ENCODE assay signal across 12 mouse cellular contexts in the genomic region with DNA sequence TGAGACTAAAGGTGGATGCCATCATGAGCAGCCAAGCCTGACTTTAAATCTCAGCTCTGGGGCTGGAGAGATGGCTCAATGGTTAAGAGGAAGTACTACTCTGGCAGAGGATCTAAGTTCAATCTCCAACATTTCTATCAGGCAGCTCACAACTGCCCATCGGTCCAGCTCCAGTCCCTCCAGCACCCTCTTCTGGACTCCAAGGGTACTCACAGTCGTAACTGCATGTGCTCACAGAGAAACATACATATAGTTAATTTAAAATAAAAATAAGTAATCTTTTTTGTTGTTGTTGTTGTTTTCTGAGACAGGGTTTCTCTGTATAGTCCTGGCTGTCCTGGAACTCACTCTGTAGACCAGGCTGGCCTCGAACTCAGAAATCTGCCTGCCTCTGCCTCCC. TPM values are rescaled to one million over a fixed set of nuclear protein-coding genes. Genes with fewer than 3 reads are reported as not detected.
DNase-seq lines count a peak whose midpoint lies in the region; ATAC-seq and TF ChIP-seq lines count a peak whose summit lies in the region.
"Had no signal": no experiment of that assay in that cellular context is flagged by ENCODE, and none has a peak within 500 bp of the region (broad histone marks: within the 10 kb centered on the region; RNA-seq: fewer than 3 reads in every experiment).

No protein-coding gene starts in this region.

- H3K4me1 ChIP-seq in kidney, adult 2 months (ENCODE audit: control insufficient read depth, insufficient read depth, low read length) = no peaks in the 10 kb centered on the region
- no peaks in the 10 kb centered on the region for H3K4me1 ChIP-seq in midbrain, postnatal 0 days (ENCODE audit: insufficient read depth, low read length)
- peaks cover 18% of the 10 kb centered on the region for H3K4me1 ChIP-seq in midbrain, embryonic 16.5 days (ENCODE audit: control insufficient read depth, insufficient read depth, low read length)

- no peaks in the 10 kb centered on the region for H3K9me3 ChIP-seq in midbrain, postnatal 0 days (ENCODE audit: low read length)
- no peaks in the 10 kb centered on the region for H3K9me3 ChIP-seq in midbrain, embryonic 16.5 days (replicated peaks; ENCODE audit: control insufficient read depth, low read length, poor library complexity, severe bottlenecking)
- H3K9me3 ChIP-seq: liver, embryonic 15.5 days had no signal

- no peak overlapping the region for H3K27ac ChIP-seq in kidney, adult 2 months (ENCODE audit: insufficient read depth, low read depth, low read length)
- no peak overlapping the region for H3K27ac ChIP-seq in midbrain, postnatal 0 days (ENCODE audit: low read depth, low read length)
- H3K27ac ChIP-seq in midbrain, embryonic 16.5 days (ENCODE audit: low read length) = no peak overlapping the region
- H3K27ac ChIP-seq: liver, embryonic 15.5 days had no signal

- no peak for ATAC-seq in midbrain, postnatal 0 days (ENCODE audit: low FRiP score)
- ATAC-seq in midbrain, embryonic 16.5 days = no peak

- DNase-seq in kidney, adult 2 months = no peak
- DNase-seq in kidney, postnatal 14 days = no peak
- no peak for DNase-seq in midbrain, postnatal 0 days (ENCODE audit: low spot score)
- peak; percentile 50 for DNase-seq in NIH3T3 (ENCODE audit: low read depth)
- DNase-seq in cerebellum, postnatal 4 days (ENCODE audit: low spot score in 2 of 2) = no peak
- no peak for DNase-seq in spleen, postnatal 4 days (ENCODE audit: low spot score in 2 of 2)
- DNase-seq: adrenal gland, postnatal 14 days; heart, postnatal 4 days; kidney, adult 18-20 months had no signal

- no peak overlapping the region for H3K4me2 ChIP-seq in midbrain, postnatal 0 days (ENCODE audit: low read depth, low read length, poor library complexity, severe bottlenecking)
- no peak overlapping the region for H3K4me2 ChIP-seq in midbrain, embryonic 16.5 days (ENCODE audit: low read length)
- H3K4me2 ChIP-seq: liver, embryonic 15.5 days had no signal

- no peaks in the 10 kb centered on the region for H3K36me3 ChIP-seq in kidney, adult 2 months (ENCODE audit: control insufficient read depth, insufficient read depth, low read length)
- no peaks in the 10 kb centered on the region for H3K36me3 ChIP-seq in midbrain, postnatal 0 days (ENCODE audit: insufficient read depth, low read length)
- H3K36me3 ChIP-seq in midbrain, embryonic 16.5 days (ENCODE audit: control insufficient read depth, insufficient read depth, low read length) = no peaks in the 10 kb centered on the region
- H3K36me3 ChIP-seq: liver, embryonic 15.5 days had no signal

- no peak overlapping the region for H3K4me3 ChIP-seq in kidney, adult 2 months (ENCODE audit: insufficient read depth, low read depth, low read length)
- no peak overlapping the region for H3K4me3 ChIP-seq in midbrain, postnatal 0 days (ENCODE audit: low read depth, low read length)
- H3K4me3 ChIP-seq in midbrain, embryonic 16.5 days (ENCODE audit: low read depth, low read length) = no peak overlapping the region
- H3K4me3 ChIP-seq: liver, embryonic 15.5 days had no signal

- 82% methylated on average over 3 of the region's 3 CpGs for WGBS in kidney, adult 2 months
- 87% methylated on average over 3 of the region's 3 CpGs for WGBS in midbrain, postnatal 0 days
- 87% methylated on average over 3 of the region's 3 CpGs for WGBS in midbrain, embryonic 16.5 days

- H3K9ac ChIP-seq in midbrain, postnatal 0 days (replicated peaks; ENCODE audit: low read length, poor library complexity, severe bottlenecking) = no peak overlapping the region
- no peak overlapping the region for H3K9ac ChIP-seq in midbrain, embryonic 16.5 days (ENCODE audit: low read depth, low read length)
- H3K9ac ChIP-seq: liver, embryonic 15.5 days had no signal

- no peak for TF ChIP-seq POLR2A in kidney, adult 2 months (IDR thresholded peaks at IDR 0.05; ENCODE audit: low read depth, low read length)

- no peaks in the 10 kb centered on the region; the same call in 1 of the 2 replicates for H3K27me3 ChIP-seq in kidney, adult 2 months (replicated peaks; ENCODE audit: control insufficient read depth, insufficient read depth, low read length)
- H3K27me3 ChIP-seq in midbrain, postnatal 0 days (ENCODE audit: insufficient read depth, low read length) = peaks cover 9% of the 10 kb centered on the region; the same call in 1 of the 2 replicates
- H3K27me3 ChIP-seq in midbrain, embryonic 16.5 days (ENCODE audit: control insufficient read depth, insufficient read depth, low read depth, low read length) = peaks cover 4% of the 10 kb centered on the region

- peak; percentile 39 for TF ChIP-seq CTCF in kidney, adult 2 months (conservative IDR thresholded peaks at IDR 0.05; ENCODE audit: insufficient read depth, insufficient read length, low read depth, low read length)
- TF ChIP-seq CTCF in midbrain, postnatal 0 days (IDR thresholded peaks at IDR 0.05) = peak; percentile 35; the same call in 1 of the 2 replicates

RNA-seq across cellular contexts. Expression of a gene that starts 4.3 kb away (rescaled TPM):
- 8.5 and 12.2 TPM in 2 replicates for polyA plus RNA-seq in kidney, adult 2 months (2012; rRNA removed)
- total RNA-seq in midbrain, postnatal 0 days (2014; rRNA removed) = 16.8 and 17.3 TPM in 2 replicates
- 3.9 and 4.5 TPM in 2 replicates for polyA plus RNA-seq in midbrain, postnatal 0 days (2015; fragmentation: Nextera tagmentation; extraction: Ambion mirVana)
- polyA plus RNA-seq in midbrain, embryonic 16.5 days (2015; fragmentation: Nextera tagmentation; extraction: Ambion mirVana) = 3.9 and 4.4 TPM in 2 replicates
- total RNA-seq: megakaryocyte-erythroid progenitor cell, adult 5-6 weeks had no signal

RNA-seq across cellular contexts. Expression of a gene that starts 20.7 kb away (rescaled TPM):
- 0.59 and 0.68 TPM in 2 replicates for polyA plus RNA-seq in kidney, adult 2 months (2012; rRNA removed)
- 1.1 and 3.5 TPM in 2 replicates for total RNA-seq in midbrain, postnatal 0 days (2014; rRNA removed)
- polyA plus RNA-seq in midbrain, postnatal 0 days (2015; fragmentation: Nextera tagmentation; extraction: Ambion mirVana) = 4.6 and 5.8 TPM in 2 replicates
- polyA plus RNA-seq in midbrain, embryonic 16.5 days (2015; fragmentation: Nextera tagmentation; extraction: Ambion mirVana) = 1.6 and 2.4 TPM in 2 replicates
- total RNA-seq: megakaryocyte-erythroid progenitor cell, adult 5-6 weeks had no signal

RNA-seq across cellular contexts. Expression of a gene that starts 43.7 kb away (rescaled TPM):
- polyA plus RNA-seq in kidney, adult 2 months (2012; rRNA removed) = 11.6 and 12.4 TPM in 2 replicates
- 24.8 and 33.4 TPM in 2 replicates for total RNA-seq in midbrain, postnatal 0 days (2014; rRNA removed)
- 35.8 and 53.3 TPM in 2 replicates for polyA plus RNA-seq in midbrain, postnatal 0 days (2015; fragmentation: Nextera tagmentation; extraction: Ambion mirVana)
- 64.1 and 64.5 TPM in 2 replicates for polyA plus RNA-seq in midbrain, embryonic 16.5 days (2015; fragmentation: Nextera tagmentation; extraction: Ambion mirVana)
